Mouse (Mus musculus) midbrain, embryonic 13.5 days (tissue): ENCODE results near the gene Dcn. TPM values are rescaled to one million over a fixed set of nuclear protein-coding genes. Genes with fewer than 3 reads are reported as not detected.

Experiments
- ATAC-seq: fragments of 200-750 bp; cut with Nextera tagmentation; 2 replicates; pipeline ENCODE4 v1.8.0; 2017; ENCODE audit warnings: mild to moderate bottlenecking, moderate TSS enrichment, moderate library complexity
- H3K27ac ChIP-seq: fragments of 300-500 bp; sonication (generic); 2 replicates; pipeline ENCODE4 v1.5.1; 2015; ENCODE audit warnings: inconsistent platforms, mild to moderate bottlenecking, moderate library complexity
- H3K27me3 ChIP-seq: fragments of 300-500 bp; sonication (generic); 2 replicates; pipeline ENCODE4 v1.6.1; 2015; ENCODE audit warnings: mild to moderate bottlenecking, inconsistent platforms
- H3K36me3 ChIP-seq: fragments of 300-500 bp; sonication (generic); 2 replicates; pipeline ENCODE4 v1.6.1; 2015; ENCODE audit warnings: mild to moderate bottlenecking, inconsistent platforms
- H3K4me1 ChIP-seq: fragments of 300-500 bp; sonication (generic); replicated peaks from 2 replicates; pipeline ENCODE4 v1.6.1; 2015; ENCODE audit warnings: inconsistent platforms
- H3K4me2 ChIP-seq: fragments of 300-500 bp; sonication (generic); replicated peaks from 2 replicates; pipeline ENCODE4 v1.6.1; 2015; ENCODE audit warnings: moderate library complexity, mild to moderate bottlenecking, inconsistent platforms
- H3K4me3 ChIP-seq: fragments of 300-500 bp; sonication (generic); replicated peaks from 2 replicates; pipeline ENCODE4 v1.5.1; 2015; ENCODE audit warnings: mild to moderate bottlenecking, inconsistent platforms
- H3K9ac ChIP-seq: fragments of 300-500 bp; sonication (generic); replicated peaks from 2 replicates; pipeline ENCODE4 v1.6.1; 2015; ENCODE audit warnings: mild to moderate bottlenecking, inconsistent platforms
- H3K9me3 ChIP-seq: fragments of 300-500 bp; sonication (generic); 2 replicates; pipeline ENCODE4 v1.6.1; 2016; ENCODE audit warnings: mild to moderate bottlenecking, inconsistent platforms
- WGBS: fragments of 180-500 bp; shearing (Covaris S2); methylation state at CpG from one replicate; pipeline ENCODE4 v1.1.7; 2015; 5-methylcytosine and 5-hydroxymethylcytosine counted together
- polyA plus RNA-seq: library from polyadenylated mRNA; unstranded; fragments of >200 nt; fragmentation: Nextera tagmentation; extraction: Ambion mirVana; gene quantifications from 2 replicates; pipeline ENCODE4 v1.2.1, GENCODE M21; 2015

Dcn gene
- polyA plus RNA-seq, 1 experiment from 2014 or later = 63.4 TPM

DNA sequence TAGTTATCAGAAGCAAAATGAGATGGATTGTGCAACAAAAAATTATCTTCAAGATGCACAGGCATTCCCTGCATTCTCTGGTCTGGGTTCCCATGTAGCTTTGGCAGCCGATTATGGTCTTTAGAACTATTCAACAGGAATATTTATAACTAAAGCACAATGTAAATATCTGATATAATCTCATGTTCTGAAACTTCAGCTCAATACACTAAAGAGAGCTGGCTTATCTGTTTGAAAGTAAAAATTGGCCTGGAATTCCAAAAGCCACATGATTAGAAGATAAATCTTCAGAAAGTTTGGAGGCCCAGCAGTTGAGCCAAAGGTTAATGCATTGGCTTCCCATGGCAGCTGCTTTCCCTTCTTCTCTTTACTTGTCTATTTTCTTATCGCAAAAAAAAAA is 4.6 kb downstream of the Dcn start:
- no peak overlapping the region for H3K27ac ChIP-seq
- H3K9me3 ChIP-seq = no peaks in the 10 kb centered on the region
- no peak overlapping the region for H3K4me3 ChIP-seq
- no peaks in the 10 kb centered on the region for H3K27me3 ChIP-seq
- WGBS = 88% methylated on average over 2 of the region's 2 CpGs
- ATAC-seq = no peak
- H3K9ac ChIP-seq = no peak overlapping the region
- H3K36me3 ChIP-seq = no peaks in the 10 kb centered on the region
- no peak overlapping the region for H3K4me2 ChIP-seq
- peaks cover 12% of the 10 kb centered on the region for H3K4me1 ChIP-seq

DNA sequence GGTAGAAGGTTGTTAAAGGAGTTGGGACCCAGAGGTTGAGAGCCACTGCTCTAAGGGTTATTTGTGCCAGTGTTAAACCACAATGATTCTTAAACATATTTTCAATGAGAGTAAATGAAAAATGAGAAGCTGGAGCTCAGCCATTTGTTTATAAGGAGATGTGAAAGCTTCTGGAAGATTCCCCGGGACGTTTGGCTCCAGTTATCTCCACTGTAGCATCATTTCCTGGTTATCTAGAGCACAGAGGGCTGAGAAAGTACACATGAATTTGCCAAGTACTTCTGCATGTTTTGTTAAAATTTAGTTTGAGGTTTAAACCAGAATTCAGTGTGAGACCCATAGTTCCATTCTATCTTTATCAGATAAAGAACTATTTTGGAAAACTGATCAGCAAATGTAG is 5.7 kb downstream of the Dcn start:
- no peak overlapping the region for H3K4me3 ChIP-seq
- 92% methylated on average over 2 of the region's 2 CpGs for WGBS
- no peaks in the 10 kb centered on the region for H3K27me3 ChIP-seq
- 0 out of 2 replicates have a peak, but pooled peaks cover 1% of the 10 kb centered on the region for H3K4me1 ChIP-seq
- no peak overlapping the region for H3K27ac ChIP-seq
- no peak for ATAC-seq
- H3K9ac ChIP-seq = no peak overlapping the region
- H3K4me2 ChIP-seq = no peak overlapping the region
- H3K36me3 ChIP-seq = no peaks in the 10 kb centered on the region
- H3K9me3 ChIP-seq = no peaks in the 10 kb centered on the region

DNA sequence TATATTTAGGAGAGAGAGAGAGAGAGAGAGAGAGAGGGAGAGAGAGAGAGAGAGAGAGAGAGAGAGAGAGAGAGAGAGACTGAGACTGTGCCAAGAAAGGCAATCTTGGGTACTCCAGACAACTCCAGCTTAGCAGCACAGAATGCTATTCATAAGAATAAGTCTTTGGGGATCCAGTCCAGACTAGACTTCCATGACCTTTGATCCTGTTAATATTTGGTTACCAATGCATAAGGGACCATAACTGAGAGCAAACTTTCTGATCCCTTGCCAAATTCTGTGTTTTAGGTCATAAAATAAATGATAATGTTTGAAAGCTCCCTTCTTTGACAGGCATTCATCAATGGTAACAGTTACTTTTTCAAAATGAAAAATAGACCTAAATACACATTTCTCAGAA is 6.7 kb downstream of the Dcn start:
- H3K27me3 ChIP-seq = no peaks in the 10 kb centered on the region
- H3K4me2 ChIP-seq = no peak overlapping the region
- H3K4me1 ChIP-seq = no peaks in the 10 kb centered on the region
- H3K4me3 ChIP-seq = no peak overlapping the region
- no peak overlapping the region for H3K27ac ChIP-seq
- H3K9ac ChIP-seq = no peak overlapping the region
- no peaks in the 10 kb centered on the region for H3K9me3 ChIP-seq
- no peaks in the 10 kb centered on the region for H3K36me3 ChIP-seq
- ATAC-seq = no peak

DNA sequence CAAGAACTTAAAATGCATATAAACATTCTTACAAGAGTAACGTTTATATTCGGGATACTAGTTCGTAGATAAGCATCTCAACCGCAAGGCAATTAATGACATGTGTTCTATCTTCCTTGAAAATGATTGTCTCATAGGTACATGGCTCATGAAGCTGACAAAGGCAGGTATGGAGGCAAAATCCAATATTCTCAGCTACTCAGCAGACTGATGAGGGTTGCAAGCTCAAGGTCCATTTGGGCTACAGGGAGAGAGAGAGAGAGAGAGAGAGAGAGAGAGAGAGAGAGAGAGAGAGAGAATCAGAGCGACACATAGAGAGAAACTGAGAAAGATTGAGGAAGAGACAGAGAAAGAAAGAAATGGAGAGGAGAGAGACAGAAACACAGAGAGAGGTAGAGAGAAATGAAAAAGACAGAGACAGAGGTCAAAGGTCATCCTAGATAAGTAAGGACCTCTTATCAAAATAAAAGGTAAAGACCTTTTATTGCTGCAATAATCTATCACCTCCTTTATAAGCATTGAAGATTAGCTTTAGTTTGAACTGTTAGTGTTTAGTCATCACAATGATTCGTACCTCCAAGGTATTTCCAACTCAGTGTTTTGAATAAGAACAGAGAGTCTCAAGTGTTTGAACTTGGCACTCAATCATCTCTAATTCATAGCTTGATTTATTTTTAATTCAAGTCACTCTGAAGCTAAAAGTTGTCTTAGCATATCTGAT is 8.0 kb downstream of the Dcn start:
- Histone ChIP-seq H3K9ac (no peak overlapping the region), H3K4me1 (no peaks in the 10 kb centered on the region), H3K4me3 (no peak overlapping the region), H3K27me3 (no peaks in the 10 kb centered on the region), H3K27ac (no peak overlapping the region), H3K9me3 (no peaks in the 10 kb centered on the region), H3K36me3 (no peaks in the 10 kb centered on the region), H3K4me2 (no peak overlapping the region)
- WGBS = 92% methylated on average over 6 of the region's 6 CpGs
- no peak for ATAC-seq

DNA sequence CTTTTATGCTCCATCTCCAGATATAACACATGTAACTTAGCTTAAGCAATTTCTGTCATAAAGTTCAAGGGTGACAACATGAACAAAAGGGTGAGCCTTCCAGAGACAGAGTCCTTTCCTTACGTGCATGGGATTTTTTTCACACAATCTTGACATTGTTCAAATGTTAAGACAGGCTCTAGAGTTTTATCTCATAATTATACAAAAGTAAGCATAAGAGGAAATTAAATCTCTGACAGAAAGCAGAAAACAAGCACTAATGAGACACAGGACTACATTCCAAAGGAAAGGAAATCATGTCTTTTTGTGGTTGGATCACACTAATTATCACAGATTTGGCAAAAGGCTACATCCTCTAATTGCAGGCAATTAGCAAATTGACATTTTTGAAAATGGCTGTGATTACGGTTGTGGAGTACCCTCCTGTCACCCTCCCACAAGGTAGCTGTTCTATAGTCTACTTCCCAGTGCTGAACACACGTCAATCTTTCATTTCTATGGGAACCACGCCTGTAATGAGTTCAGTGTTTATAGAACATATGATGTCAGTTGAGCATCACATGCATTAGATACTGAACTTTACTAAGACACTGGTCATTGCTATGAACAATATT is 13.1 kb downstream of the Dcn start:
- no peak for ATAC-seq
- no peaks in the 10 kb centered on the region for H3K9me3 ChIP-seq
- no peaks in the 10 kb centered on the region for H3K36me3 ChIP-seq
- H3K4me3 ChIP-seq = no peak overlapping the region
- H3K4me2 ChIP-seq = no peak overlapping the region
- H3K27me3 ChIP-seq = no peaks in the 10 kb centered on the region
- H3K4me1 ChIP-seq = no peaks in the 10 kb centered on the region
- 80% methylated on average over 4 of the region's 4 CpGs for WGBS
- no peak overlapping the region for H3K27ac ChIP-seq
- no peak overlapping the region for H3K9ac ChIP-seq

DNA sequence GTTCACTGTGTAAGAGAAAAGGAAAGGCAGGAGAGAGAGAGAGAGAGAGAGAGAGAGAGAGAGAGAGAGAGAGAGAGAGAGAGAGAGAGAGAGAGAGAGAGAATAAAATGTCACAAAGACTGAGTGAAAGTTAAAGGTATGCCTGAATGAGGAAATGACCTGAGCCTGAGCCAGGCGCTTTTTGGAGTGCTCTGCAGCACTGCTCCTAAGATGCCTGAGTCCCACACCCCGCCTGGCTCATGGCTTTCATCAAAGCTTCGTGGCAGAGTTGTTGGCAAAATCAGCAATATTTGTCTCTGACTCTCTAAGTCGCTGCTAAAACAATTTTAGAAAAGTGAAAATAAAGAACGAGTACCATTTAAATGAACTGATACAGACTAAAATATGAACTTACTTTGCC is 18.2 kb downstream of the Dcn start:
- H3K9me3 ChIP-seq = no peaks in the 10 kb centered on the region
- ATAC-seq = no peak
- no peaks in the 10 kb centered on the region for H3K36me3 ChIP-seq
- no peak overlapping the region for H3K4me3 ChIP-seq
- no peak overlapping the region for H3K9ac ChIP-seq
- 68% methylated on average over 5 of the region's 5 CpGs for WGBS
- H3K27me3 ChIP-seq = no peaks in the 10 kb centered on the region
- H3K27ac ChIP-seq = no peak overlapping the region
- H3K4me2 ChIP-seq = no peak overlapping the region
- H3K4me1 ChIP-seq = no peaks in the 10 kb centered on the region

DNA sequence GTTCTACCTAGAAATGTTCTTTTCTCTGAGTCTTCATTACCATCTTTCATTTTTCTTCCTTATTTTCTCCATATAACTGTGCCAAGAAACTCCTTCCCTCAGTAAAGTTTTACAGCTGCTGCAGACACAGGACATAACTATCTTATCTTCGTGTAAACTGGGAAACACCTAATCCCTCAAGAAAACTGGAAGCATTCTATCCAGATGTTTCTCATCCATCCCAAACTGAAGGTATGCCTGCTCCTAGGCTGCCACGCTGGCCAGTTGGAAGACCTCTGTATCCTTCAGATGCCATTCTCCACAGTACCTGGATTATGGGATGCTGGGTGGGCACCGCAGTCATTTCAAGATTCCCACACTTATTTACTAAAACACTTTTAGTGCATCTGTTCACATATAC is 44.0 kb downstream of the Dcn start:
- no peak overlapping the region for H3K27ac ChIP-seq
- H3K27me3 ChIP-seq = no peaks in the 10 kb centered on the region
- no peak overlapping the region for H3K9ac ChIP-seq
- H3K9me3 ChIP-seq = no peaks in the 10 kb centered on the region
- H3K4me1 ChIP-seq = no peaks in the 10 kb centered on the region
- no peaks in the 10 kb centered on the region for H3K36me3 ChIP-seq
- no peak overlapping the region for H3K4me3 ChIP-seq
- no peak overlapping the region for H3K4me2 ChIP-seq
- no peak for ATAC-seq
- 85% methylated on average over 3 of the region's 3 CpGs for WGBS

DNA sequence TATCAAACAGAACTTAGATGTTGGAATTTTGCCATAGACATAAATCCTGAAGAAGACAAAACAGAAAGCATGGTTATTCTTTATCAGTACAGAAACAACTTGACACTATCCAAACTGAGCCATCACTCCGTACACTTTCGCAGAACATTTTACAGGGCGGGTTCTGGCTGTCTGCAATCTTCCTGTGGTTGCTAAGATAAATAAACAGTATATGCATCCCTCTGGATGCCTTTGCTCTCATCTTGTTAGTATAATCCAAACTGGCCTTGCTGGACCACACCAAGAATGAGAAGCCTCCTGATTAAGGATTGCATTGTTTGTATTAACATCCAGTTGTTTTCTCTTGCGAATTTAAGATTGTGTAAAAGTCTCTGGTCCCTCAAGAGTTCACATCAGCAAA is 56.3 kb downstream of the Dcn start:
- no peaks in the 10 kb centered on the region for H3K36me3 ChIP-seq
- 91% methylated on average over 4 of the region's 4 CpGs for WGBS
- H3K9me3 ChIP-seq = no peaks in the 10 kb centered on the region
- H3K4me2 ChIP-seq = no peak overlapping the region
- H3K27ac ChIP-seq = no peak overlapping the region
- no peaks in the 10 kb centered on the region for H3K4me1 ChIP-seq
- no peak overlapping the region for H3K9ac ChIP-seq
- no peak for ATAC-seq
- no peaks in the 10 kb centered on the region for H3K27me3 ChIP-seq
- no peak overlapping the region for H3K4me3 ChIP-seq

DNA sequence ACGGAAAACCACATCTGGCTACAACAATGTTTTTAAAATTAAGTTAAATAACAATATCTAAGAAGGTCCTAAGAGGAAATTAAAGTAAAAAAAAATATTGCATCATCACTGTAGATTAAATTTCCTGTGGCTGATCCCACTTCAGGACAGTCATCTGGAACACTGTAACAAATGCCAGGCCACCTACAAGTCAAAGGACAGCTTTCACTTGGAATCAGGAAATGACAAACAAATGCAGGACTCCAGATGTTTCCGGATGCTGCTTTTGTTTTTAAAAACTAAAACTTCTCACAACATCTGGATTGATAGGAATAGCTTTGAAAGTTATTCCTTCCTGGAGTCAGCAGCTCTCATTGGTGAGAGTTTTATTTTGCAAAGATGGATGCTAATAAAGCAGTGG is 57.5 kb downstream of the Dcn start:
- Histone ChIP-seq H3K9ac (no peak overlapping the region), H3K27me3 (no peaks in the 10 kb centered on the region), H3K4me3 (no peak overlapping the region), H3K36me3 (no peaks in the 10 kb centered on the region), H3K9me3 (no peaks in the 10 kb centered on the region), H3K4me2 (no peak overlapping the region), H3K4me1 (no peaks in the 10 kb centered on the region), H3K27ac (no peak overlapping the region)
- WGBS = 90% methylated on average over 2 of the region's 2 CpGs
- ATAC-seq = no peak

DNA sequence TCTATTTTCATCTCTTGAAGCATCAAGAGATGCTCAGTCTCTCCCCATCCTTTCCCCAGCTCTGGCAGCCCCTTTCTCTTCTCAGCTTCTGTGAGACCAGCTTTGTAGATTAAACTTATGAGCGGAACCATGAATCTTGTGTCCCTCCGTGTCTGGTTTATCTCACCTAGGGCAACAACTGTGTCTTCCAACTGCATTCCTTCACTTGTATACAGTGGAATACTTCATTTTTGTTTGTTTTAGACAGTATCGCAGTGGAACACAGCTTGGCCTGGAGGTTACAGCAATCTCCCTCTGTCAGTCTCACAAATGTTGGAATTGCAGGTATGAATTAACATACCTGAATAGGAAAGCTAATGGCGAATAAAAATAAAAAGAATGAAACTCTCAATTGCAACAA is 58.8 kb downstream of the Dcn start:
- H3K27me3 ChIP-seq = no peaks in the 10 kb centered on the region
- no peak for ATAC-seq
- H3K27ac ChIP-seq = no peak overlapping the region
- 92% methylated on average over 4 of the region's 4 CpGs for WGBS
- no peaks in the 10 kb centered on the region for H3K36me3 ChIP-seq
- no peaks in the 10 kb centered on the region for H3K4me1 ChIP-seq
- H3K4me2 ChIP-seq = no peak overlapping the region
- H3K4me3 ChIP-seq = no peak overlapping the region
- H3K9me3 ChIP-seq = no peaks in the 10 kb centered on the region
- no peak overlapping the region for H3K9ac ChIP-seq

DNA sequence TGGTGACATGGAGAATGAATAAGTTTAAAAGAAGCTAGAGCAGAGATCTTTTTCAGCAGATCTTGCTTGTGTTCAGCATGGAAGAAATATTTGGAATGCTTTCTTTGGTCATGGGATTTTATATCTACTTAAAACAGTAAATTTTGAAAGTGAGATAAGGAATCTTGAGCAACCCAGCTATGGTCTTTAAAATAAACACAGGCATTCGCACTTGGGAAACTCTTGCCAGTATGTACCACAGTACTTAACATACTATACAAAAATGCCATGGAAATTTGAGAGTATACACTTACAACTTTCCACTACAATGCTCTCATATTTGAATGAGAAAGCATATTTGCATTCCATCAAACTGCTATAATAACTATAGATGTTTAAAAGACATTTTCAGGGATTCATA is 68.3 kb downstream of the Dcn start:
- WGBS = 76% methylated on average over 1 of the region's 1 CpGs
- ATAC-seq = no peak

DNA sequence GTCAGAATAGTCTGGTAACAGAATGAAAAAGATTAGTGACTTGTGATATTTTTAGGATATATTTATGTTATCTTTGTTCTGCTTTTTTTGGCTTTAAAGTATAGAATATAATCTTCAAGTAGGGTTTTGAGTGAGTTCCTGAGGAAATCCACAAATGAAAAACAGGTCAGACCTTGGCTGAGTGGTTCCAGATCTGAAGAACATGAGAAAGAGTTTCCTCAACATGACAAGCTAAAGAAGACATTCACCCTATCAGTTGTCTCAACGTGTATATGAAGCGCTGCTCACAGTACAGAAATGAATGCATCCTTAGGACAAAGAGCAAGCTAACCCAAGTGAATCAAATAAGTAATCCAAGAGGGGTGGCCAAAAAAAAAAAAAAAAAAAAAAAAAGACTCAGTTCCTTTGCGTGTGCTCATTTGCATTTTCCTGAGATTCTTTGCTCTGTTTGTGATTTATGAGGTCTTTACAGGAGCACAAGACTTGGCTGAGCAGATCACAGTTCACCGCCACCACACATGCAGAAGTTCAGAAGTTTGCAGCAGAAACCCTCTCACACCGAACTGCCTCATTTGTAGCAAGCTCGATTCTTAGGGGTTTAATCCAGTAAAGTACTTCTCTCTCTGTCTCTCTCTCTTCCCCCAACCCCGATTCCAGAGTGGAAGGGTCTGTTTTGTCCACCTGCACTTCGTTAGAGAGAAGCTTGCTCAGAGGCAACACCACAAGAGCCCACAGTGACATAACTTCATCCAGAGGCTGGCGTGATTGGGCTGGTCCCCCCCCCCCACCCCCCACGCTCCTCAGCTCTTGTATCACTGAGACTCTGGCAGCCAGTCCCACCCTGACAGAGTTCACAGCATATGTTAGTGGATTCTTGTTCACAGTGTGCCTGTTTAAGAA is 85.8 kb downstream of the Dcn start, which contains the start of gene Lum:
Gene Lum (plus strand): TSS at position 172 of the 900 bp plus-strand sequence.
- Histone ChIP-seq H3K4me1 (no peaks in the 10 kb centered on the region), H3K4me2 (no peak within 1 kb of the TSS), H3K27me3 (no peaks in the 10 kb centered on the region), H3K36me3 (no peaks in the 10 kb centered on the region), H3K27ac (no peak within 1 kb of the TSS), H3K4me3 (no peak within 1 kb of the TSS), H3K9ac (no peak within 1 kb of the TSS), H3K9me3 (no peaks in the 10 kb centered on the region)
- 60% methylated on average over 10 of the region's 10 CpGs for WGBS
- ATAC-seq = no peak

More for the DNA sequence above, 68.3 kb downstream of the Dcn start:
- Histone ChIP-seq H3K9me3 (no peaks in the 10 kb centered on the region), H3K4me3 (no peak overlapping the region), H3K27ac (no peak overlapping the region), H3K36me3 (no peaks in the 10 kb centered on the region), H3K4me1 (no peaks in the 10 kb centered on the region), H3K4me2 (no peak overlapping the region), H3K27me3 (no peaks in the 10 kb centered on the region), H3K9ac (no peak overlapping the region)
